Mouse (Mus musculus) hindbrain, embryonic 16.5 days (tissue): ENCODE measurements around the gene Tppp. TPM values are rescaled to one million over a fixed set of nuclear protein-coding genes. Genes with fewer than 3 reads are reported as not detected.
A peak's percentile ranks its signal among the peaks of the same experiment; 100 is the strongest.
"Not testable (repeated sequence)": the region's sequence is repeated elsewhere in the genome, so short reads cannot be mapped to it uniquely, and the experiment has no call there.

ENCODE experiments used
- ATAC-seq: fragments of 200-750 bp; cut with Nextera tagmentation; 2 replicates; pipeline ENCODE4 v1.8.0; 2017; ENCODE audit warnings: moderate TSS enrichment, moderate library complexity
- H3K27ac ChIP-seq: fragments of 300-500 bp; sonication (generic); 2 replicates; pipeline ENCODE4 v1.5.1; 2014; ENCODE audit warnings: low read depth, mild to moderate bottlenecking, control low read depth, low read length, moderate library complexity
- H3K27me3 ChIP-seq: fragments of 300-500 bp; sonication (generic); replicated peaks from 2 replicates; pipeline ENCODE4 v1.6.1; 2014; ENCODE audit warnings: low read length; ENCODE audit not compliant: control insufficient read depth, insufficient read depth
- H3K36me3 ChIP-seq: fragments of 300-500 bp; sonication (generic); 2 replicates; pipeline ENCODE4 v1.6.1; 2014; ENCODE audit warnings: mild to moderate bottlenecking, low read length, moderate library complexity, mixed read lengths; ENCODE audit not compliant: control insufficient read depth, insufficient read depth
- H3K4me1 ChIP-seq: fragments of 300-500 bp; sonication (generic); 2 replicates; pipeline ENCODE4 v1.6.1; 2014; ENCODE audit warnings: low read depth, low read length; ENCODE audit not compliant: control insufficient read depth, insufficient read depth
- H3K4me2 ChIP-seq: fragments of 300-500 bp; sonication (generic); 2 replicates; pipeline ENCODE4 v1.6.1; 2014; ENCODE audit warnings: mild to moderate bottlenecking, low read length, control low read depth, moderate library complexity
- H3K4me3 ChIP-seq: fragments of 300-500 bp; sonication (generic); 2 replicates; pipeline ENCODE4 v1.5.1; 2014; ENCODE audit warnings: mild to moderate bottlenecking, low read length, control low read depth, moderate library complexity
- H3K9ac ChIP-seq: fragments of 300-500 bp; sonication (generic); 2 replicates; pipeline ENCODE4 v1.6.1; 2014; ENCODE audit warnings: low read depth, mild to moderate bottlenecking, control low read depth, low read length, moderate library complexity
- H3K9me3 ChIP-seq: fragments of 300-500 bp; sonication (generic); 2 replicates; pipeline ENCODE4 v1.6.1; 2014; ENCODE audit warnings: mild to moderate bottlenecking, low read length, moderate library complexity; ENCODE audit not compliant: control insufficient read depth
- WGBS: fragments of 180-500 bp; shearing (Covaris S2); extraction: QIAGEN DNeasy Blood & Tissue Kit; methylation state at CpG from one replicate; pipeline ENCODE4 v1.1.7; 2014; 5-methylcytosine and 5-hydroxymethylcytosine counted together
- polyA plus RNA-seq: library from polyadenylated mRNA; unstranded; fragments of >200 nt; fragmentation: Nextera tagmentation; extraction: Ambion mirVana; gene quantifications from 2 replicates; pipeline ENCODE4 v1.2.1, GENCODE M21; 2015

Tppp gene
- polyA plus RNA-seq, 1 experiment from 2014 or later: 13.9 TPM

DNA sequence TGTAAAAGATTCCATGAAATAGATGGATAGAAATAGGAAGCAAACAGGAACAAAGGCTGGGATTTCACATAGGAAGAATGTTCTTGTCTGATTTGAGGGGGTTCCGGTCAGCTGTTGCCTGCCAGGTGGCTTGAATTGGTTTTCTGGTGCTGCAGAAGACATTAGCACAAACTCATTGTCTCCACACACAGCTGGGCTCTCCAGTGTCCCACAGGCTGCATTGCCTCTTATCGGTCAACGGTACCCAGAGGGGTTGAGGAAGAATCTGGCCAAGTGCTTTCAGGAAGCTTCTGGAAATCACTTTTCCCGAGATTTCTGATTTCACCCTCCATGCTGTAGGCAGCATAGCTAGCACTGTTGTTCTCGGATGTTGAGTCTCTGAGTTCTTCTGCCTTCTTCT, 17.9 kb upstream of the Tppp start:
- Histone ChIP-seq H3K9ac (no peak overlapping the region), H3K9me3 (no peaks in the 10 kb centered on the region), H3K4me2 (no peak overlapping the region), H3K36me3 (no peaks in the 10 kb centered on the region), H3K4me3 (no peak overlapping the region), H3K27ac (no peak overlapping the region), H3K4me1 (no peaks in the 10 kb centered on the region), H3K27me3 (no peaks in the 10 kb centered on the region)
- 79% methylated on average over 5 of the region's 5 CpGs for WGBS
- ATAC-seq: no peak

GRCm38 (mm10) chr13:73996456-73996855, 12.8 kb upstream of the Tppp start:
- Histone ChIP-seq H3K4me1 (no peaks in the 10 kb centered on the region), H3K9ac (no peak overlapping the region), H3K27ac (no peak overlapping the region), H3K9me3 (no peaks in the 10 kb centered on the region), H3K36me3 (no peaks in the 10 kb centered on the region), H3K27me3 (no peaks in the 10 kb centered on the region), H3K4me2 (no peak overlapping the region), H3K4me3 (no peak overlapping the region)
- 84% methylated on average over 4 of the region's 4 CpGs for WGBS
- ATAC-seq: no peak

DNA sequence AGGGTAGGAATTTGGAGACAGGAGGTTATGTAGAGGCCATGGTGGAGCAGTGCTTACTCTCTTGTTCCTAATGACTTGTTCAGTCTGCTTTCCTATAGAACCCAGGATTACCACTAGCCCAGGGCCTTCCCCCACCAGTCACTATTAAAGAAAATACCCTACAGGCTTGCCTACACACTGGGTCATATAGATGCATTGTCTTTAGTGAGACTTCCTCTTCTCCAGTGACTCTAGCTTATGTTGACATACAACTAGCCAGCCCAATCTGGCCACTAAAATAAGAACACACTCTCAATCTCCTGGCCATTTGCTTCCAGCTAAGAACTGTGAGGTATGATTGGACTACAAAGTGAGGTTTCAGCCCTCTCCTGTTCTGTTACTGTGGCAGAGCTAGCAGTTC, 8.7 kb upstream of the Tppp start:
- H3K36me3 ChIP-seq: no peaks in the 10 kb centered on the region
- H3K27me3 ChIP-seq: no peaks in the 10 kb centered on the region
- no peak for ATAC-seq
- H3K4me2 ChIP-seq: no peak overlapping the region
- no peak overlapping the region for H3K27ac ChIP-seq
- no peaks in the 10 kb centered on the region for H3K4me1 ChIP-seq
- no peak overlapping the region for H3K4me3 ChIP-seq
- H3K9me3 ChIP-seq: no peaks in the 10 kb centered on the region
- H3K9ac ChIP-seq: no peak overlapping the region

DNA sequence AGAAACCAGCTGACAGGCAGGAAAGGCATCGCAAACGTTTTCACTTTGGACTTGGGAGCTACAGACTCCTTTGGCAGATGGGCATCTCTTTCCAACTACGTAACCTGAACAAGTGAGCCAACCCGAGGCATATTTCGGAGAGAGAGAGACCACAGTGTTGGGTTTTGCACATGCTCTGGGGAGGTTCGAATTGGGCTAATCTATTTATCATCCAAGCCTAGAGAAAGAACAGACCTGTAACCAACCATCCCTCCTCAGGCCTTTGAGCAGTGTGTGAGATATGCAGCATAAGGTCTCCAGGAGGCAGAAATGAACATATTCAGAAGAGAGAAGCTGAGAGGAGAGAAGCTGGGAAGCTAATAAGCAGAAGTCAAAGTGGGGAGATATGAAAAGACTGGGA, 8.2 kb upstream of the Tppp start:
- 85% methylated on average over 6 of the region's 6 CpGs for WGBS
- no peak overlapping the region for H3K4me3 ChIP-seq
- no peak for ATAC-seq
- H3K4me1 ChIP-seq: no peaks in the 10 kb centered on the region
- no peaks in the 10 kb centered on the region for H3K9me3 ChIP-seq
- no peaks in the 10 kb centered on the region for H3K36me3 ChIP-seq
- no peak overlapping the region for H3K27ac ChIP-seq
- H3K27me3 ChIP-seq: no peaks in the 10 kb centered on the region
- H3K4me2 ChIP-seq: no peak overlapping the region
- H3K9ac ChIP-seq: no peak overlapping the region

DNA sequence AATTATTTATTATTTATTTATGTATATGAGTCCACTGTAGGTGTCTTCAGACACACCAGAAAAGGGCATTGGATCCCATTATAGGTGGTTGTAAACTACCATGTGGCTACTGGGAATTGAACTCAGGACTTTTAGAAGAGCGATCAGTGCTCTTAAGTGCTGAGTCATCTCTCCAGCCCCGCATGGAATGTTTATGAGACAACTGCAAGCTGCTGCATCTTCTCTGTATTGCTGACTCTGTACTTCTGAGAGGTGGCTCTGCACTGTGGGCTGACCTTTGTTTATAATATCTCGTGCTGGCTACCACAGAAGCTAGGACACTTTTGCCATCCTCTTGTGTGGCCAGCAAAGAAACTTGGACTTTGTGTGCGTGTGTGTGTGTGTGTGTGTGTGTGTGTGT, 7.7 kb upstream of the Tppp start:
- no peak overlapping the region for H3K9ac ChIP-seq
- no peak overlapping the region for H3K4me2 ChIP-seq
- no peak overlapping the region for H3K27ac ChIP-seq
- no peak overlapping the region for H3K4me3 ChIP-seq
- ATAC-seq: no peak
- 77% methylated on average over 4 of the region's 4 CpGs for WGBS
- no peaks in the 10 kb centered on the region for H3K9me3 ChIP-seq
- no peaks in the 10 kb centered on the region for H3K27me3 ChIP-seq
- no peaks in the 10 kb centered on the region for H3K36me3 ChIP-seq
- no peaks in the 10 kb centered on the region for H3K4me1 ChIP-seq

GRCm38 (mm10) chr13:74006881-74007280, 2.3 kb upstream of the Tppp start:
- H3K9ac ChIP-seq, H3K27me3 ChIP-seq, H3K9me3 ChIP-seq, H3K4me3 ChIP-seq, H3K27ac ChIP-seq, H3K4me2 ChIP-seq, H3K36me3 ChIP-seq, ATAC-seq: not testable (repeated sequence)
- H3K4me1 ChIP-seq: peaks cover 15% of the 10 kb centered on the region
- 92% methylated on average over 4 of the region's 4 CpGs for WGBS

DNA sequence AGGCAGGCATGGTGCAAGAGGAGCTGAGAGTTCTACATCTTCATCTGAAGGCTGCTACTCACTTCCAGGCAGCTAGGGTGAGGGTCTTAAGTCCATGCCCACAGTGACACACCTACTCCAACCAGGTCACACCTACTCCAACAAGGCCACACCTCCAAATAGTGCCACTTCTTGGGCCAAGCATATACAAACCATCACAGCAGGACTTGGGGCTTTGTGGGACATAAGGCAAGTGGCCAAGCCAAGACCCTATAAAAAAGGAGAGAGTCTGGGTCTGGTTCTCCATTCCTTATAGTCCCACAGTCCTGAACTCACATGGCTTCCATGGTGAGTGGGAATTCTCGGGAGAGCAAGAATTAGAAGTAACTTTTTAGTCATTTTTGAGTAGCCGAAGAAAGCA, 991 bp upstream of the Tppp start:
- H3K4me3 ChIP-seq, H3K27me3 ChIP-seq, H3K9me3 ChIP-seq, H3K9ac ChIP-seq, H3K36me3 ChIP-seq, H3K4me2 ChIP-seq, H3K27ac ChIP-seq, ATAC-seq: not testable (repeated sequence)
- H3K4me1 ChIP-seq: peaks cover 15% of the 10 kb centered on the region
- 87% methylated on average over 2 of the region's 2 CpGs for WGBS

GRCm38 (mm10) chr13:74009791-74010614, 796 bp downstream of the Tppp start:
- under 1% methylated on average over 46 of the region's 55 CpGs for WGBS

GRCm38 (mm10) chr13:74010678-74011077, 1.5 kb downstream of the Tppp start:
- peak overlapping the region; percentile 77 for H3K27ac ChIP-seq
- peak overlapping the region; percentile 72 for H3K4me3 ChIP-seq
- no peaks in the 10 kb centered on the region for H3K36me3 ChIP-seq
- peaks cover 15% of the 10 kb centered on the region for H3K4me1 ChIP-seq
- WGBS: 15% methylated on average over 3 of the region's 3 CpGs
- H3K9ac ChIP-seq: peak overlapping the region; percentile 76
- no peaks in the 10 kb centered on the region for H3K27me3 ChIP-seq
- no peaks in the 10 kb centered on the region for H3K9me3 ChIP-seq
- peak overlapping the region; percentile 90 for H3K4me2 ChIP-seq
- peak; percentile 64 for ATAC-seq

More at GRCm38 (mm10) chr13:74009791-74010614, 796 bp downstream of the Tppp start:
- Histone ChIP-seq H3K4me1 (peaks cover 15% of the 10 kb centered on the region), H3K4me2 (peak overlapping the region; percentile 90), H3K9ac (peak overlapping the region; percentile 76), H3K4me3 (peak overlapping the region; percentile 72), H3K27ac (peak overlapping the region; percentile 77), H3K27me3 (no peaks in the 10 kb centered on the region), H3K9me3 (no peaks in the 10 kb centered on the region), H3K36me3 (no peaks in the 10 kb centered on the region)
- ATAC-seq: peak; percentile 77
